Mouse (Mus musculus): ENCODE data around the gene Umodl1. TPM values are rescaled to one million over a fixed set of nuclear protein-coding genes. Genes with fewer than 3 reads are reported as not detected.

Gene Umodl1
- total RNA-seq, 1 experiment from 2014 or later, result 1.2 TPM

DNA sequence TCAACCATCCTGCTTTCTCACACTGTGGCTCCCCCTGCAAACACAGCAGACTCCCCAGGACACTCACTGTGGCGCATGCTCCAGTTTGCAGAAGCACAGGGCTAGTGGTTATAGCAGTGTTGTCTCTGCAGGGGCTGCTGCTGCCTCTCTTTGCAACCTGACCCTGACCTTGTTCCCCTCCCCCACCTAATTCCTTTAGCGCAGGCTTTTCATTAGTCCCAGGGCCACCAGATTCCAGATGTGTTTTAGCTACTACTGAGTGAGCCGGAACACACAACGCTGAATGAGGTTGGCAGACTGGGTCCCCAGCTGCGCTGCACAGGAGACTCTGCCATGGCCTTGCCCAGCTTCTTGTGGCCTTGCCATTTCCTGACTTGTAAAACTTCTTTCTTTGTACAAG is 46.5 kb downstream of the Umodl1 start:
- DNase-seq, result no peak

- DNase-seq, result no peak
Observed at GRCm38 (mm10) chr17:31002613-31003012, 48.2 kb downstream of the Umodl1 start.

- DNase-seq, result no peak
Observed at GRCm38 (mm10) chr17:31005284-31005683, 50.8 kb downstream of the Umodl1 start.

GRCm38 (mm10) chr17:31007357-31007756 is 52.9 kb downstream of the Umodl1 start:
- no peak for DNase-seq

DNA sequence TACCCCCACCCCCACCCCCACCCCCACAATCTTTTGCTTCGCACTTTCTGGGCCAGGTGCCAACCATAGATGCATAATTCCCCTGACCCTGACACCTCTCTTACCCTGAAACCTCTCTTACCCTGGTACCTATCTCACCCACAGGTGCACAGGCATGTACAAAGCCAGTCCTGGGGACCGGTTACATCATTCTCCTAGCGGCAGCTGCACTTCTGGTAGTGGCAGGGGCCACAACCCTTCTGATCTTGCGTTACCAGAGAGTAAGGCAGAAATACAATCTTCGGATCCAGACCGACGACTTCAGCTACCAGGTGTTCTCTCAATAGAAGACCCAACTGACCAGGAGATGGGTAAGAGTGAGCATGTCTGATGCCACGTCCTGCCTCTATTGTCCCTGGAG is 54.0 kb downstream of the Umodl1 start:
- DNase-seq, result no peak

GRCm38 (mm10) chr17:31011551-31012394 is 57.3 kb downstream of the Umodl1 start:
- DNase-seq, result peak; percentile 54

DNA sequence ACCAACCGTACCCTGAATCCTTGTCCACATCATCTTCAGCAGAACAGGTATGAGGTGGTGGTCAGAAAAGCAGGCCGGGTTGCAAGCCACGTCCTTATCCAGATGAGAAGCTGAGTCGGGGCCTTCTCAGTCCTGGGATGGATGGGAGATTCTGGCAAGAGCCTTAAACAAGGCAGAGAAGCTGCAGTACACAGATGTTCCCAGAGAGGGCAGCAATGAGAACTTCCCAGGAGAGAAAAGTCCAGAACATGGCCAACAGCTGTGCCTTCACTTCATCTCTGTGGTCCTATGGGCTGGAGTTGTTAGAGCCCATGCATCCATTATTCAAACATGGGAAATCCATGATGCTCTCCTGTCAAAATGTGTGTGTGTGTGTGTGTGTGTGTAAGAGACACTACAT is 63.8 kb downstream of the Umodl1 start:
- DNase-seq, result peak; percentile 37

- peak; percentile 60 for DNase-seq
Observed at GRCm38 (mm10) chr17:31019505-31019904, 65.1 kb downstream of the Umodl1 start.

DNA sequence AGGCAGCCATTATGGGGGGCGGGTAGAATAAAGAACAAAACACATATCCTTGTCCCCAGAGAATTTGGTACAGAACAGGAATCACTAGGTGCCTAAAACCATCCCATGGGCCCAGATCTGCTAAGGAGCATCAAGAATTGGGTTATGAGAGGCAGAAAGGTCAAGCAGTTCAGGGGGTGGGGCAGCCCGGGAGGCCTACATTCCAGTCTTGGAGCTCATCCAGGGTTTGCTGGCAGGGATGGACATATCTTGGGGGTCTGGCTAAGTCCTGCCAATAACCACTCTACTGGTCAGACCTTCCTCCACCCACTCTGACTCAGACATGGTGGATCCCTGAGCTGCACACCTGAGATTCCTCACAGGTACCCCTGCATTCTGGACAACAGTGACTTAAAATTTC is 65.6 kb downstream of the Umodl1 start:
- DNase-seq, result no peak

GRCm38 (mm10) chr17:31021276-31021675 is 66.8 kb downstream of the Umodl1 start:
- DNase-seq, result no peak

- DNase-seq, result no peak
Observed at GRCm38 (mm10) chr17:31024125-31024781, 69.8 kb downstream of the Umodl1 start.

DNA sequence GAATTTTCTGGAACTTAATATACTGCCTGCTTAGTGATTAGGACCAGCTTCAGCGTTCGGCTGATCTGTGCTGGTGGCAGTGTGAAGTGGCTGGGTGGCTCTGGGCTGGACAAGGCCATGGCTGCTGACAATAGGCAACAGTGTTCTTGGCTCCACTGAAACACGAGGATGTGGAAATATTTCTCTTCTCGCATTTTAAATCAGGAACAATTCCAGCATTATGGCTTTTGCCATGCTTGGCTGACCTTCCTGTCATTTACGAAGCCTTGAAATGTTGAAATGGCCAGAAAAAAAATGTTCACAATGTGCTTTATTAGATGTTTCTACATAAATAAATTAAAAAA is 70.3 kb downstream of the Umodl1 start:
- no peak for DNase-seq

DNA sequence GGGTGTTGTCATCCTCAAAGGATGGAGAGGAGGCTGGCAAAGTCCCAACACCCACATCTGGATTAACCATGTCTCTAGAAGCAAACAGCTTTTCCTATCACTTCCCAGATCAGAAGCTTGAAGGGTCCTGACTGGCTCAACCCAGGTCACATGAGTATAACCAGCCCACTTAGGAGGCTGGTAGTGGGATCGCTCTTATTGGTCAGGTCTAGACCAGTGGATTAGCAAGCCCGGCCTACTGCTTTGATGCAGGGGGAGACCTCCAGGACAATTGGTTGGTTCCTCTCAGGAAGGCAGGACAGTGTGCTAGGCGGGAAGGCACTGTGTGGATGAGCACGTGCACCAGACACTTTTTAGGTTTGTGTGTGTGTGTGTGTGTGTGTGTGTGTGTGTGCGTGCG is 72.5 kb downstream of the Umodl1 start:
- DNase-seq, result no peak

DNA sequence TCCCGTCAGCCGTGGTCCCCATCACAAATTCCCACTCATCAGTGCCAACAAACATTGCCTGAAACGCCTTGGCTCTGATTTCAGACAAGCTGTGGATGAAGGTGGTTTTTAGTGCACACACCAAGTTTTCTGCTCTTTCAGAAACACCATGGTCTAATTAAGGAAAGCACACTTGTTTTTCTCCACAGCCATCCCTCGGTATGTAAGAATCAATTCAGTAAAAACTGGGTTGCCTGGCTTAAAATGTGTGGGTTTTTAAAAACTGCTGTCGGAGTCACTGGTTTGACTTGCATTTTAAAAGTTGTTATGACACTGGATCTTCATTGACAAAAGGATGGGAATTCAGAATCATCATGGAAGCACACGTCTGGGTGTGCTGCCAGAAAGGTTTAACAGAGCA is 73.3 kb downstream of the Umodl1 start:
- no peak for DNase-seq

DNA sequence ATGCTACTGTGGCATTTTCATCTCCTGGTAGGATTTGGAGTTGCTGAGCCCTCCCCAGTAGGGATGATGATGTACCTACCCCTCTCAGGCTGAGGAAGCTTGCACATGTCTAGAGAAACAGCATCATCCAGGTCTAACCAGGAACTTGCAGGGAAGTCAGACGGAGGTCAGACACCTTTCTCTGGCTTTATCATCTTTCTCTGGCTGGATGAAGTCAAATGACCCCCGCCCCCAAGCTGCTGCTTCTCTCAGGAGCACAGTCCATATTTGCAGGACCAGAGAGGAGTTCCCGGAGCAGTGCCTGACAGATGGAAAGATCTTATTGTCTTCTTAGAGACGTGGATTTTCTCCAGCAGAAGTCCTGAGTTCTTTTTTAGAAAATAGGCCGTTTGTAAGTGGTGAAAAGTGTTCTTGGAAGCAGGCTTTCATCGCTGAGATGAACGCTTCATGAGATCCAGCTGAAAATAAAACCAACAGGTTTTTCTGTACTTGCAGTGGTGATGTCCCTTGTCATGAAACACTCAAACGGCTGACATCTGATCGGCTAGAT is 74.5 kb downstream of the Umodl1 start:
- no peak for DNase-seq

GRCm38 (mm10) chr17:31029407-31029806 is 75.0 kb downstream of the Umodl1 start:
- DNase-seq, result no peak

- DNase-seq, result no peak
Observed at GRCm38 (mm10) chr17:31032341-31032740, 77.9 kb downstream of the Umodl1 start.

- DNase-seq, result no peak
Observed at GRCm38 (mm10) chr17:31033251-31033650, 78.8 kb downstream of the Umodl1 start.

- DNase-seq, result no peak
Observed at GRCm38 (mm10) chr17:31034165-31034564, 79.7 kb downstream of the Umodl1 start.

DNA sequence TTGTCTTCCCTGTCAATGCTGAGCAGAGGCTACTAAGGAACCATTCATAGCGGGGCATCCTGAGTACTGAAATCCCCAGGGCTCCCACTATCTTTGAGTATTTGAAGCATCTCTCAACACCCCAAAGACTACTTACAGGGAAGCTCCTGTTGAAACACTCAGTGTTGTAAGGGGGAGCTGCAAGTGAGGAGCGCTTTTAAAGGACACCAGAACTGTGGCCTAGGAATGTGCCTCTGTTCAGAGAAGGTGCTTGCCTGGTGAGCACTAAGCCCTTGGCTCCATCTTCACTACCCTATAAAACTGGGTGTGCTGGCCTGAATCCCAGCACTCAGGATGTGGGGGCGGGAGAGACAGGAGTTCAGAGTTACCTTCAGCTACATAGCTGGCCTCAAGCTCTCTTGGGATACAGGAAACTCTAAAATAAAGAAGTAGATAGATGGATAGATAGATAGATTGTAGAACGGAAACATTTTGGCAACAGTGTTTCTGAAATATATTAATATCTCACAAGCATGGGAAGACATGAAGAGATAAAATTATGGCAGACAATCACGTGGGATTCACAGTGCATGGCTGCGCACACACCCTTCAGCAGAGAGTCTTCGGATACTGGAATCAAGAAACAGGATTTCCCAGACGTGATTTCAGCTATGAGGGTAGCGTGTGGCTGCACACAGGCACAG is 80.4 kb downstream of the Umodl1 start:
- DNase-seq, result no peak

DNA sequence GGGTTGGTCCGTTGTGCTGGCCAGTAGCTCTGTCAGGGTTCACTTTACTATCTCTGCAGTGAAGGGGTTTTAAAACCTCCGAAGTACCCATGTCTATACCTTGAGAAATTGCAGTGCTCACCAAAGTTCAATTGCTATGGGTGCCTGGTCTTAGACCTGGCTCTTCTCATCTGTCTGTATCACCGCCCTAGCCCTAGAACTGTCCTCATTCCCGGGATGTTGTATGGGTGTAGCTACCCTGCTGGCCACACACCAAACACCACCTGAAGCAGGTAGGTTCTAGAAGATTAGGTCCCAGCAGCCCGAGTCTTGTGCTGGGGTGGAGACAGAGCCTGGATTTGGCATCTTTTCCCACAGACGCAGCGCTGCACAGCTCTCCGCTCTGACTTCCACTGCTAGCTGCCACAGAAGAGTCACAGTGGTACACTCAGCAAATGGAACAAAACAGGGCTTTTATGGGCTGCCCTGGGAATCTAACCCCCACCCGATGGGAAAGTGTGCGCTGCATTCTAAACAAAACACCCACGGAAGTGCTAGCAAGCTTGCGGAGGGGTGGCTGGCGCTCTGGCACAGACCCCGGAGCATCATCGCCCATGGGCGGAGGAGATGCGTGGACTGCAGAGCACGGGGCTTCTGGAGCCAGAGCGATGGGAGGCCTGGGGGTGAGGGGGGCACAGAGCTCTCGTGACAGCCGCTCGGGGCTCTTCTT is 81.9 kb downstream of the Umodl1 start:
- no peak for DNase-seq

- DNase-seq, result no peak
Observed at GRCm38 (mm10) chr17:31037331-31037730, 82.9 kb downstream of the Umodl1 start.
